Mouse (Mus musculus) frontal cortex, postnatal 36 days (tissue): Measurements from ENCODE around the gene Hibadh.

Source experiments
- DNase-seq, 2 experiments: peaks; one replicate each; pipeline ENCODE4 v3.0.0; 2022; ENCODE audit warnings: low spot score in 2 of 2

The Hibadh gene

GRCm38 (mm10) chr6:52638471-52639185 lies 1.6 kb downstream of the Hibadh start:
- DNase-seq, result no peak

- no peak for DNase-seq
These were observed 2.9 kb downstream of the Hibadh start for GRCm38 (mm10) chr6:52637337-52637736.

GRCm38 (mm10) chr6:52635395-52635794 lies 4.8 kb downstream of the Hibadh start:
- DNase-seq, result no peak

- no peak for DNase-seq
These were observed 9.6 kb downstream of the Hibadh start for GRCm38 (mm10) chr6:52630625-52631024.

GRCm38 (mm10) chr6:52629180-52629579 lies 11.0 kb downstream of the Hibadh start:
- no peak for DNase-seq

GRCm38 (mm10) chr6:52626735-52627134 lies 13.5 kb downstream of the Hibadh start:
- DNase-seq, result no peak

- DNase-seq, result no peak
These were observed 16.4 kb downstream of the Hibadh start for GRCm38 (mm10) chr6:52623741-52624140.

- no peak for DNase-seq
These were observed 18.3 kb downstream of the Hibadh start for GRCm38 (mm10) chr6:52621731-52622480.

GRCm38 (mm10) chr6:52620090-52620489 lies 20.1 kb downstream of the Hibadh start:
- no peak for DNase-seq

- DNase-seq, result no peak
These were observed 30.4 kb downstream of the Hibadh start for GRCm38 (mm10) chr6:52609626-52610352.

GRCm38 (mm10) chr6:52608121-52608520 lies 32.1 kb downstream of the Hibadh start:
- DNase-seq, result no peak

- no peak for DNase-seq
These were observed 33.3 kb downstream of the Hibadh start for GRCm38 (mm10) chr6:52606746-52607347.

GRCm38 (mm10) chr6:52601706-52602642 lies 38.2 kb downstream of the Hibadh start:
- no peak for DNase-seq

GRCm38 (mm10) chr6:52601117-52601516 lies 39.1 kb downstream of the Hibadh start:
- DNase-seq, result peak; percentile 17 to 36

- no peak for DNase-seq
These were observed 45.4 kb downstream of the Hibadh start for GRCm38 (mm10) chr6:52594752-52595151.

GRCm38 (mm10) chr6:52586564-52586963 lies 53.6 kb downstream of the Hibadh start:
- no peak for DNase-seq

- peak in 1 of 2 experiments; percentile 51 for DNase-seq
These were observed 55.8 kb downstream of the Hibadh start for GRCm38 (mm10) chr6:52584383-52584782.

- no peak for DNase-seq
These were observed 59.1 kb downstream of the Hibadh start for GRCm38 (mm10) chr6:52581081-52581480.

GRCm38 (mm10) chr6:52578322-52578721 lies 61.9 kb downstream of the Hibadh start:
- DNase-seq, result no peak

- peak in 1 of 2 experiments; percentile 11 for DNase-seq
These were observed 62.9 kb downstream of the Hibadh start for GRCm38 (mm10) chr6:52577270-52577669.

GRCm38 (mm10) chr6:52568706-52569105 lies 71.5 kb downstream of the Hibadh start:
- no peak for DNase-seq
